Mouse (Mus musculus) CH12.LX (cell line): ENCODE measurements around the gene Pdzd8. TPM values are rescaled to one million over a fixed set of nuclear protein-coding genes. Genes with fewer than 3 reads are reported as not detected.

Experiments
- DNase-seq: peaks from one replicate; pipeline ENCODE4 v3.0.0-alpha.2; 2013; ENCODE audit errors: extremely low read depth
- H3K27ac ChIP-seq: 2 replicates; pipeline ENCODE4 v1.5.1; 2012; ENCODE audit warnings: low read depth, mild to moderate bottlenecking, control low read depth, moderate library complexity; ENCODE audit not compliant: insufficient read depth
- H3K27me3 ChIP-seq: replicated peaks from 2 replicates; pipeline ENCODE3; 2012; ENCODE audit warnings: inconsistent platforms
- H3K36me3 ChIP-seq, 2 experiments: replicated peaks in 1 of 2; 2 replicates each; pipeline versions ENCODE3 to v1.6.1; 2012; ENCODE audit warnings: inconsistent platforms in 1 of 2, low read length in 1 of 2, mild to moderate bottlenecking in 1 of 2, mixed read lengths in 1 of 2, moderate library complexity in 1 of 2; ENCODE audit not compliant: control insufficient read depth in 1 of 2, insufficient read depth in 1 of 2
- H3K4me1 ChIP-seq, 2 experiments: 2 replicates each; pipeline ENCODE4 v1.6.1; 2012; ENCODE audit warnings: inconsistent platforms in 1 of 2, moderate library complexity in 1 of 2; ENCODE audit not compliant: insufficient read depth in 2 of 2, control insufficient read depth in 1 of 2
- H3K4me2 ChIP-seq: 2 replicates; pipeline ENCODE4 v1.6.1; 2012; ENCODE audit warnings: low read depth, mild to moderate bottlenecking, control low read depth; ENCODE audit not compliant: poor library complexity, insufficient read depth, severe bottlenecking
- H3K4me3 ChIP-seq, 3 experiments: fragments of 150-350 bp in 1 of 3; sonication (generic) in 1 of 3; replicated peaks in 1 of 3; 2 replicates each; pipeline versions ENCODE3 to v1.5.1; 2011 to 2012; ENCODE audit warnings: low read depth in 2 of 3, low read length in 2 of 3, mild to moderate bottlenecking in 2 of 3, moderate library complexity in 2 of 3, control low read depth in 1 of 3, improper control_type of control experiment in 1 of 3, inconsistent platforms in 1 of 3, mixed read lengths in 1 of 3; ENCODE audit not compliant: poor library complexity in 1 of 3
- H3K79me2 ChIP-seq: replicated peaks from 2 replicates; pipeline ENCODE4 v1.6.1; 2012; ENCODE audit warnings: mild to moderate bottlenecking, moderate library complexity; ENCODE audit not compliant: control insufficient read depth, poor library complexity, insufficient read depth, severe bottlenecking; ENCODE audit errors: extremely low read depth
- H3K9ac ChIP-seq: 2 replicates; pipeline ENCODE4 v1.6.1; 2012; ENCODE audit warnings: low read depth, mild to moderate bottlenecking, control low read depth, moderate library complexity; ENCODE audit not compliant: insufficient read depth
- H3K9me3 ChIP-seq: replicated peaks from 2 replicates; pipeline ENCODE3; 2012; ENCODE audit warnings: low read length, inconsistent platforms, mixed read lengths
- BHLHE40 ChIP-seq: IDR thresholded peaks from 2 replicates; pipeline ENCODE4 v1.6.1; 2011; ENCODE audit warnings: mild to moderate bottlenecking, low read depth, low read length, improper control_type of control experiment
- CHD1 ChIP-seq: IDR thresholded peaks from 2 replicates; pipeline ENCODE4 v1.6.1; 2012; ENCODE audit warnings: low read depth, low read length, improper control_type of control experiment, inconsistent platforms
- ELF1 ChIP-seq: IDR thresholded peaks from 2 replicates; pipeline ENCODE4 v1.6.1; 2014; ENCODE audit warnings: low read depth, mild to moderate bottlenecking, inconsistent platforms, low read length, improper control_type of control experiment
- EP300 ChIP-seq: IDR thresholded peaks from 2 replicates; pipeline ENCODE4 v1.6.1; 2011; ENCODE audit warnings: low read length, improper control_type of control experiment
- GABPA ChIP-seq: IDR thresholded peaks from 2 replicates; pipeline ENCODE4 v1.6.1; 2012; ENCODE audit warnings: low read depth, low read length, improper control_type of control experiment, inconsistent platforms; ENCODE audit not compliant: insufficient replicate concordance
- IRF4 ChIP-seq: IDR thresholded peaks from 2 replicates; pipeline ENCODE4 v1.6.1; 2014; ENCODE audit warnings: low read depth, mild to moderate bottlenecking, inconsistent platforms, low read length, improper control_type of control experiment
- JUND ChIP-seq: conservative IDR thresholded peaks from 2 replicates; pipeline ENCODE4 v1.6.1; 2011; ENCODE audit warnings: low read depth, low read length, improper control_type of control experiment
- MAFK ChIP-seq: IDR thresholded peaks from 2 replicates; pipeline ENCODE4 v1.6.1; 2011; ENCODE audit warnings: low read length, improper control_type of control experiment; ENCODE audit not compliant: insufficient replicate concordance
- MEF2A ChIP-seq: IDR thresholded peaks from 2 replicates; pipeline ENCODE4 v1.6.1; 2014; ENCODE audit warnings: low read depth, mild to moderate bottlenecking, inconsistent platforms, low read length, improper control_type of control experiment, borderline replicate concordance
- MYC ChIP-seq: IDR thresholded peaks from 2 replicates; pipeline ENCODE4 v1.6.1; 2011; ENCODE audit warnings: low read depth, mild to moderate bottlenecking, improper control_type of control experiment, low read length
- NELFE ChIP-seq: IDR thresholded peaks from 2 replicates; pipeline ENCODE4 v1.6.1; 2011; ENCODE audit warnings: low read depth, low read length, improper control_type of control experiment
- PAX5 ChIP-seq: IDR thresholded peaks from 2 replicates; pipeline ENCODE4 v1.6.1; 2012; ENCODE audit warnings: low read length, inconsistent platforms, mixed read lengths
- RAD21 ChIP-seq: IDR thresholded peaks from 2 replicates; pipeline ENCODE4 v1.6.1; 2011; ENCODE audit warnings: low read depth, mild to moderate bottlenecking, low read length, improper control_type of control experiment, moderate library complexity
- TBP ChIP-seq: conservative IDR thresholded peaks from 2 replicates; pipeline ENCODE4 v1.6.1; 2011; ENCODE audit warnings: low read depth, low read length, improper control_type of control experiment
- USF1 ChIP-seq: IDR thresholded peaks from 2 replicates; pipeline ENCODE4 v1.6.1; 2014; ENCODE audit warnings: low read depth, mild to moderate bottlenecking, inconsistent platforms, low read length, improper control_type of control experiment
- ZC3H11A ChIP-seq: IDR thresholded peaks from 2 replicates; pipeline ENCODE4 v1.6.1; 2012; ENCODE audit warnings: low read depth, mild to moderate bottlenecking, inconsistent platforms, low read length, improper control_type of control experiment
- ZMIZ1 ChIP-seq: IDR thresholded peaks from 2 replicates; pipeline ENCODE4 v1.6.1; 2012; ENCODE audit warnings: low read depth, mild to moderate bottlenecking, inconsistent platforms, low read length, improper control_type of control experiment
- ZNF384 ChIP-seq: IDR thresholded peaks from 2 replicates; pipeline ENCODE4 v1.6.1; 2012; ENCODE audit warnings: low read depth, low read length, improper control_type of control experiment, inconsistent platforms
- dilution Hi-C: fragments of 300-500 bp; cut with MboI; formaldehyde crosslinking; loops from 2 replicates; pipeline ENCODE4 v1.14.3; 2020; ENCODE audit warnings: low sequenced_read_pairs; ENCODE audit not compliant: extremely low pct_unique_long_range_greater_than_20kb, extremely low pct_ligation_motif_present
- in situ Hi-C: fragments of 300-500 bp; cut with MboI; formaldehyde crosslinking; loops from 3 replicates; pipeline ENCODE4 v1.14.3; 2019; ENCODE audit warnings: low sequenced_read_pairs, low pct_ligation_motif_present, low pct_unique_long_range_greater_than_20kb, mixed read lengths
- polyA plus RNA-seq: library from polyadenylated mRNA; unstranded; fragments of >175 nt; gene quantifications from 2 replicates; pipeline ENCODE4 v1.2.1, GENCODE M21; 2012; ENCODE audit warnings: low read depth; ENCODE audit not compliant: insufficient read length
- total RNA-seq, 2 experiments: library from RNA; depleted of rRNA; stranded (reverse); fragments of 300-350 nt in 1 of 2; fragments of >200 nt in 1 of 2; gene quantifications; 2 replicates each; pipeline ENCODE4 v1.2.3; 2012 to 2014

Gene Pdzd8
- total and polyA plus RNA-seq, 3 experiments: 14.5 to 22.8 (median 20.2) TPM

- Histone ChIP-seq H3K27ac (no peak overlapping the region), H3K4me1 (peaks cover 3 to 12% of the 10 kb centered on the region in 2 experiments), H3K4me3 (no peak overlapping the region), H3K4me2 (no peak overlapping the region), H3K79me2 (no peaks in the 10 kb centered on the region), H3K36me3 (no peaks in the 10 kb centered on the region), H3K27me3 (no peaks in the 10 kb centered on the region), H3K9me3 (no peaks in the 10 kb centered on the region), H3K9ac (no peak overlapping the region)
- in situ Hi-C loops: no loop called here
- no peak for DNase-seq
- TF ChIP-seq ZNF384 (no peak), RAD21 (no peak), USF1 (no peak), IRF4 (no peak), GABPA (no peak), NELFE (no peak), EP300 (no peak), CHD1 (no peak), MAFK (no peak), BHLHE40 (no peak), PAX5 (no peak), ZC3H11A (no peak)
- dilution Hi-C loops: no loop called here
Observed at GRCm38 (mm10) chr19:59264838-59265532, 80.6 kb downstream of the Pdzd8 start.

GRCm38 (mm10) chr19:59263171-59263570 is 82.4 kb downstream of the Pdzd8 start:
- H3K79me2 ChIP-seq: no peaks in the 10 kb centered on the region
- H3K4me1 ChIP-seq: peaks cover 3 to 12% of the 10 kb centered on the region in 2 experiments
- H3K27ac ChIP-seq: no peak overlapping the region
- H3K4me3 ChIP-seq: no peak overlapping the region
- in situ Hi-C loops (no loop called here), dilution Hi-C loops (no loop called here)
- no peaks in the 10 kb centered on the region for H3K27me3 ChIP-seq
- no peak overlapping the region for H3K4me2 ChIP-seq
- no peaks in the 10 kb centered on the region for H3K9me3 ChIP-seq
- H3K36me3 ChIP-seq: no peaks in the 10 kb centered on the region
- no peak for DNase-seq
- TF ChIP-seq JUND (no peak), ELF1 (no peak), MEF2A (no peak), TBP (no peak), MYC (no peak), PAX5 (no peak), ZMIZ1 (no peak)
- TF ChIP-seq, all 38 proteins: peak for 0
- no peak overlapping the region for H3K9ac ChIP-seq
